Mouse (Mus musculus): ENCODE results near the gene Gpr107.

DNA sequence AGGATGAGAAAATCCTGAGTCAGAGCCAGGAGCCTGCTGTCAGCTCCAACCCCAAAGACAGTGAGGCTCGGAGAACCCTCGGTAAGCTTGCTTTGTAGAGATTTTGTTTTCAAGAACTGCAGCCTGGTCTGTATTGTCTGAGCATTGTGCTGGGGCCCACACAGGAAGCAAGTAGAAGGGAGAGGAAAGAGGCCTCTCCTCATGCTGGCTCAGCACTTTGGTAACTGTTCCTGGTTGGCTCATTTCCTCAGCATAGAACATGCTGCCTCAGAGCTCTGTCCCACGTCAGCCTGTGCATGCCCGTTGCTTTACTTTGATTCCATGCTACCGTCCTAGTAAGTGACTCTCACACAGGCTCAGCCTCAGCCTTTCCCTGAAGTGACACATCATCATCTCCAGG lies 19.9 kb downstream of the Gpr107 start:
- no peak for TF ChIP-seq CTCF (IDR thresholded peaks at IDR 0.05; ENCODE audit: low read depth, low read length)
- TF ChIP-seq EP300 (IDR thresholded peaks at IDR 0.05; ENCODE audit: insufficient read depth, low read depth, low read length) = no peak

Measured in ES-Bruce4 (cell line).